Mouse (Mus musculus) testis, adult 2 months (tissue): ENCODE measurements at regions not wholly inside any gene's neighbourhood (a gene's known extent, or its start where the extent isn't known, plus 50 kb on each side); places are given as distances from the start of the nearest gene placed in this dataset.

Experiments
- CTCF ChIP-seq: fragments of 200-500 bp; IDR thresholded peaks from 2 replicates; pipeline ENCODE4 v1.5.1; 2012; ENCODE audit warnings: low read depth, mild to moderate bottlenecking, inconsistent platforms, low read length, moderate library complexity; ENCODE audit not compliant: control insufficient read depth, insufficient read depth, insufficient replicate concordance
- POLR2A ChIP-seq: fragments of 200-500 bp; IDR thresholded peaks from 2 replicates; pipeline ENCODE4 v1.6.1; 2012; ENCODE audit warnings: low read depth, mild to moderate bottlenecking, inconsistent platforms, low read length, moderate library complexity; ENCODE audit not compliant: control insufficient read depth

GRCm38 (mm10) chr4:143021242-143021881 is 191.4 kb downstream of the Prdm2 start:
- TF ChIP-seq POLR2A (no peak), CTCF (peak; percentile 69; the same call in 1 of the 2 replicates)
